Mouse (Mus musculus) frontal cortex, adult 2 months (tissue): Measurements from ENCODE around the gene Bmp2. TPM values are rescaled to one million over a fixed set of nuclear protein-coding genes. Genes with fewer than 3 reads are reported as not detected.

Source experiments
- DNase-seq, 2 experiments: peaks; one replicate each; pipeline ENCODE4 v3.0.0; 2022; ENCODE audit warnings: low spot score in 1 of 2; ENCODE audit errors: extremely low spot score in 1 of 2
- polyA plus RNA-seq: library from polyadenylated mRNA; depleted of rRNA; stranded (reverse); fragments of >200 nt; gene quantifications from 2 replicates; pipeline ENCODE4 v1.2.3, GENCODE M21; 2012; rRNA removed

Gene Bmp2
- 1.6 and 2.4 TPM in 2 replicates for polyA plus RNA-seq

GRCm38 (mm10) chr2:133552031-133552841 is at the start of gene Bmp2:
Gene Bmp2, plus strand, starts transcription at chr2:133552159.
- DNase-seq: peak in 1 of 2 experiments; percentile 52

GRCm38 (mm10) chr2:133505678-133506077 is 46.3 kb upstream of the Bmp2 start:
- no peak for DNase-seq

- DNase-seq: no peak
These were observed 44.9 kb upstream of the Bmp2 start for GRCm38 (mm10) chr2:133507045-133507444.

- DNase-seq: no peak
These were observed 42.8 kb upstream of the Bmp2 start for GRCm38 (mm10) chr2:133509141-133509540.

GRCm38 (mm10) chr2:133511011-133511779 is 40.8 kb upstream of the Bmp2 start:
- DNase-seq: no peak

GRCm38 (mm10) chr2:133516331-133517046 is 35.5 kb upstream of the Bmp2 start:
- DNase-seq: no peak

- no peak for DNase-seq
These were observed 34.1 kb upstream of the Bmp2 start for GRCm38 (mm10) chr2:133517867-133518266.

- no peak for DNase-seq
These were observed 30.8 kb upstream of the Bmp2 start for GRCm38 (mm10) chr2:133521193-133521592.

GRCm38 (mm10) chr2:133522121-133522520 is 29.8 kb upstream of the Bmp2 start:
- DNase-seq: no peak

GRCm38 (mm10) chr2:133525621-133526181 is 26.3 kb upstream of the Bmp2 start:
- DNase-seq: peak in 1 of 2 experiments; percentile 13

- DNase-seq: no peak
These were observed 22.6 kb upstream of the Bmp2 start for GRCm38 (mm10) chr2:133529396-133529795.

- DNase-seq: no peak
These were observed 18.9 kb upstream of the Bmp2 start for GRCm38 (mm10) chr2:133533073-133533472.

GRCm38 (mm10) chr2:133535481-133535880 is 16.5 kb upstream of the Bmp2 start:
- DNase-seq: no peak

- no peak for DNase-seq
These were observed 15.1 kb upstream of the Bmp2 start for GRCm38 (mm10) chr2:133536812-133537211.

- DNase-seq: no peak
These were observed 11.3 kb upstream of the Bmp2 start for GRCm38 (mm10) chr2:133540702-133541101.

- peak; percentile 33 to 88 for DNase-seq
These were observed 1.7 kb upstream of the Bmp2 start for GRCm38 (mm10) chr2:133550238-133550682.

- DNase-seq: no peak
These were observed 995 bp downstream of the Bmp2 start for GRCm38 (mm10) chr2:133552842-133553465.

GRCm38 (mm10) chr2:133553911-133554285 is 1.9 kb downstream of the Bmp2 start:
- no peak for DNase-seq

- DNase-seq: no peak
These were observed 2.5 kb downstream of the Bmp2 start for GRCm38 (mm10) chr2:133554286-133555021.
